Mouse (Mus musculus): ENCODE data around the gene Trpm2. TPM values are rescaled to one million over a fixed set of nuclear protein-coding genes. Genes with fewer than 3 reads are reported as not detected.
A peak's percentile ranks its signal among the peaks of the same experiment; 100 is the strongest.
"Not testable (repeated sequence)": the region's sequence is repeated elsewhere in the genome, so short reads cannot be mapped to it uniquely, and the experiment has no call there.

Trpm2 gene
- total RNA-seq, 2 experiments from 2014 or later = 0.32 to 0.88 TPM

DNA sequence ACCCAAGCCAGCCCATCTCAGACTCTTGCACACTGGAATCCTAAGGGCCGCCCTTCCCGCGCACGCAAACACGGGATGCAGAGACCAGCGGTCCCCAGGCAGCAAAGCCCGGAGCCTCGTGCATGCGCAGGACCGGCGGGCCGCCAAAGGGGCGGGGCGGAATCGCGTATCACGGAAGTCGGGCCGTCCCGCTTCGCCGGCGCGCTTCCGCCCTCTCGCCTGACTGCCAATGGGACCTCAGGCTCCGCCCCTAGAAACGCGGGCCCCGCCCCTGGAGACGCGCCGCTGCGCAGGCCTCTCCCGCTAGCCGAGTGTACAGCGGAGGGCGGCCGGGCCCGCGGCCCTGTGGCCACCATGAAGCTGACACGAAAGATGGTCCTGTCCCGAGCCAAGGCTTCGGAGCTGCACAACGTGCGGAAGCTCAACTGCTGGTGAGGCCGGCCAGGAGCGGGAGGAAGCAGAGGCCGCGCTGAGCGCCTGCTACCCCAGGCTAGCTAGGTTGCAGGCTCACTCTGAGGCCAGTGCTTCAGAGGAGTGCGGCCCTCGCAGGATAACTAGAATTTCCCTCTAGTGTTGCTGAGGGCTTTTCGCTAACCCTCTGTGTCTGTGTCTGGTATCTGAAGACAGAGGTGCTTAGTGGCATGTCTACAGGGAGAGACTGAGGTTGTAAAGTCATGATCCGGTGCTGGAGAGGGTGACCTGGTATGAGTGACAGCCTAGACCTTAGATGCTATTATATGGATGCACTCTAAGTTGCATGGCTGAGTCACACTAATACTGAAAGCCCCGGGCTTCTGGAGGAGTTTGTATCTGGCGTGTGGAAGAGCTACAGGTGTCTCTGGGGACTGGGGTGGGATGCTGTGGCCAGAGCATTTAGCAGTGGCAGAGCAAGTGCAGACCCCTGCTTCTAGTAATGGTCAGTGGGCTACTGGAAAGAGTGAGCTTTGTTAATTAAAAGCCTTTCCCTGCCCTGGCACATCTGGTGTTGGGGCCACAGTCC, 8.3 kb upstream of the Trpm2 start, which contains the start of gene 1810043G02Rik:
TSS of gene 1810043G02Rik (plus strand) at position 174 of the 1,000 bp plus-strand sequence.
- peak; percentile 99 to 100 for DNase-seq (ENCODE audit: low spot score in 2 of 2)

DNA sequence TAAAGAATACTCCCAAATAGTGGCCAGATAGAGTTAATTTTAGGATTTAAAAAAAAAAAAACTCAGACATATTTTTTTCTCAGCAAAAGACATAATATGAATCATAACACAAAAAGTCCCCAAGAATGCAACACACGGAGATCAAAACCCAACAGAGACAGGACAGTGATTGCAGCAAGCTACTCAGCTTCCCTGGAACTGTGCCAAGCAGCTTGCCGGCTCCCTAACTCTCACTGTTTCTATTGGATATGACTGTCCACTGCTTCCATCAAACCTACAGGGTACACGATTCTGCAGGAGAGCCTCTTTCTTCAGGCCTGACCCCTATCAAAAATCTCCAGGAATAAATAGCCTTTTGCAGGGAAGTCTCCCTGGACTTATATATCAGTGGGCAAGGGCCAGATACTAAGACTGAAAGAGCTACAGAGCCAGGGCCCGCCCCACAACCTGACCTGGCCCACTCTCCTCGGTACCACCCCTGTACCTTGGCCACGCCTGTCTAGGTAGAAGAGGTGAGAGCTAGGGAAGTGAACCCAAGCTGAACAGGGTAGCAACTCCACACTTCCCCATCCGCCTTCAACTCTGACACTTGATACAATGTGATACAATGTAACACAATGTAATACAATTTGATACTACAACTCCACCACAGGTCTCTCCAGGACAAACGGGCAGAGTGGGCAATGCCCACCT, 6.2 kb upstream of the Trpm2 start:
- no peak for DNase-seq (ENCODE audit: low spot score in 2 of 2)

DNA sequence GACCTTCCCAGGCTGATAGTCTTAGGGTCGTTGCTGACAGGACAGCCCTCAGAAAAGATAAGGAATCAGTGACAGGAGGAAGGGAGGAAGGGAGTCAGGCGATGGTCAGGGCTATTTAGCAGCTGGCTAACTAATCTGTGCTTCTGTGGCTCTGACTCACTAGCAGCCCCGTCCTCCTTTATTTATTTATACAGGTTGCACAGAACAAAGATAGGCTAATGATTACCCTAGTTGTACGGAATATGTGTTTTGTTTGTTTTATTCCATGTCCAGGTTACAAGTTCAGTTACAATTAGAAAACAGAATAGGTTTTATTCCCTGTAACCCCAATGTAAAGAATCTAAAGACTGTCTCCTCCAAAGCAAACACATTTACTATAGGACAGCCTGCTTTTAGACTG, 5.3 kb upstream of the Trpm2 start:
- DNase-seq (ENCODE audit: low spot score in 2 of 2) = no peak

DNA sequence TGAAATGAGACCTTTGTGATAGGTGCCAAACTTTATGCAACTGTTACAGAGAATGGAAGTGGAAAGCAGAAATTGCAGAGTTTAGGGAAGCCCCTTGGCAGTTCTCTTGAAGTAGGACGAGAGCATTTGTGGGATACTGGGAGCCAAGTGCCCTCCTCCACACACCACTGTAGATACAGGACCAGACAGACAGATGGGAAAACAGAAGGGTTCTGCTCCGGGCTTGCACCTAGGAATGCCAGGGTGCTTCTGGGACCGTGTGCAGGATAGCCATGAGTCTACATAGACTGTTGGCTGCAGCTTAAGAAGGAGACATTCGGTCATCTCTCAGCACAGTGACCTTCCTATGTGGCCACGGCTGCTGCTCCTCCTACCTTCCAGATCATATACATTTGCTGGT, 4.4 kb upstream of the Trpm2 start:
- no peak for DNase-seq (ENCODE audit: low spot score in 2 of 2)

DNA sequence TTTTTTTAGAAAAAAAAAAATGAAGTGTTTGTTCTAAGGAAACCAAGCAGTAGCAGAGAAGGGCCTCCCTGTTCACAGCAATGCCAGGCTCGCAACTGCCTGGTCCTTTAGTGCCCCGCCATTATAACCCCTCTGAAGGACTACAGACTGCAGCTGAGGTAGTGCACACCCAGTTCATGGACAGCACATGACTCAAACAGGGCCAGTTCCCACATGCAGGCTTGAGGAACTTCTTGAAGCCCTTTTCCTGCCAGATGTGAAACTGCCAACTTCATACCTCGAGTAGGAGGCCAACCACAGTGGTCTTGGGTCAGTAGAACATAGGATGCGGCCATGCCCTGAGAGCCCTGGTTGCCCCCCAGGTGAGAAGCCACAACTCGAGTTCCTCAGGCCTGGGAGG, 4.0 kb upstream of the Trpm2 start:
- no peak for DNase-seq (ENCODE audit: low spot score in 2 of 2)

DNA sequence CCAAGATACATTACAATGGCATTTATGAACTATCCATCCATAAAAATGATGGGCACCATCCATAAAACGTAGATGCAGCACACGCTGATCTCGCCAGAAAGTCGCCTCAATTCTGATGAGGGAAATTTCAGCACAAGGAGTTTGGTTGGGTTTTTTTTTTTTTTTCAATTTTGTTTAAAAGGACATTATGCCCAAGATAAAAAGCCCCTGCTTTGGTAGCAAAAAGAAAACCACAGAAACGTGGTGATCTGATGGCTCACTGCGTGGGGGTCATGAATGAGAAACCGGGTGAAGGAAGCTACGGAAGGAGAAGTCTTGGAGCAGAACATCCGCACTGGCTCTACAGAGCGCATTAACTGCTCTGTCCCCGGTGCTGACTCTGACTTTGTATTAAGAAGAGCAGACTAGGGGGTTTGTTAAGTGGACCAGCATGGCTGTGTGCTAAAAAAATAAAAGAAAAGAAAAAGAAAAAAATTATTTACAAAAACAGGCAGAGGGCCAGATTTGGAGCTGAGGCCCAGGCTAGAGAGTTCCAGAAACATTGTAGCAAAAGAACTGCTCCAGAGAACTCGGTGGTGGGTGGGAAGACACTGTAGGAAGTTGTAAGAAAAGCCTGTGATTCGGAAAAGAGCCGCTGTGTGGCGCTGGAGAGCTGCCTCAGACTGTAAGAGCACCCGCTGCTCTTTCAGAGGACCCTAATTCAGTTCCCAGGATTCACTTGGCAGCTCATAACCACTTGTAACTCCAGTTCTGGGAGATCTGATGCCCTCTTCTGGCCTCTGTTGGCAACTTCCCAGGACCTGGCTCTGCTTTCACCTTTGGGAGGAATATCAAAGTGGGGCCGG, 1.6 kb upstream of the Trpm2 start:
- no peak for DNase-seq (ENCODE audit: low spot score in 2 of 2)

DNA sequence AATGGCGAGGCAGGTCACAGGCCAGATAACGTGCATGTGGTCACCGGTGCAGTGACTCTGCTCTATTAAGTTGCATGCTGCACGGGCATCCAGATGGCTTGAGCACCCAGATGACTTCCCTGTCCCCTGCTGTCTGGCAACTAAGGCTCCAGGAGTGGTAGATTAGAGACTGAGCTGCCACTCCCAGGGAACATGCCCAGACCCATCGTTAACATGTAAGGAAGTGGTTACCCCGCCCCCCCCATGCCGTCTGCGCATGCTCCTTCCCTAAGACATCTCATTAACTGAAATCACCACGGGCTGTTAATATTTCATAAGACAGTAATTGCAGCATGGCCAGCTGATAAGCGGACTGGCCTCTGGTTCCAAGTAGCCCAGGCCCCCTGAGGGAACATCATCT, 828 bp upstream of the Trpm2 start:
- DNase-seq (ENCODE audit: low spot score in 2 of 2) = no peak

DNA sequence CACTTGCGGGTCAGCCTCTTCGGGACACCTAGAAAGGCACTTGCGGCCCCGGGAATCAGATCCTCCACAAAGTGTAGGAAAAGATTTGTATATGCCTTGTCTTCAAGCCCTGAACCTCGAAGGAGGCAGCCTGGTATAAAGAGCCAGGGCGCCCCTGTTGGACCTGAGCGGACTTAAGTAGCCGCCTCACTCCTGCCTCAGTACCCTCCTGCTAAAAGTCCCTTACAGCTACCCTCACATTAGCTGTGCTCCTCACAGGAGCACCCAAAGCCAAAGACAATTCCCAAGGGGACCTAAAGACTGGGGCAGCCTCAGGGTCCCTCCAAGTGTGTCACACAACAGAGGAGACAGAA, 414 bp downstream of the Trpm2 start:
- DNase-seq (ENCODE audit: low spot score in 2 of 2) = no peak

DNA sequence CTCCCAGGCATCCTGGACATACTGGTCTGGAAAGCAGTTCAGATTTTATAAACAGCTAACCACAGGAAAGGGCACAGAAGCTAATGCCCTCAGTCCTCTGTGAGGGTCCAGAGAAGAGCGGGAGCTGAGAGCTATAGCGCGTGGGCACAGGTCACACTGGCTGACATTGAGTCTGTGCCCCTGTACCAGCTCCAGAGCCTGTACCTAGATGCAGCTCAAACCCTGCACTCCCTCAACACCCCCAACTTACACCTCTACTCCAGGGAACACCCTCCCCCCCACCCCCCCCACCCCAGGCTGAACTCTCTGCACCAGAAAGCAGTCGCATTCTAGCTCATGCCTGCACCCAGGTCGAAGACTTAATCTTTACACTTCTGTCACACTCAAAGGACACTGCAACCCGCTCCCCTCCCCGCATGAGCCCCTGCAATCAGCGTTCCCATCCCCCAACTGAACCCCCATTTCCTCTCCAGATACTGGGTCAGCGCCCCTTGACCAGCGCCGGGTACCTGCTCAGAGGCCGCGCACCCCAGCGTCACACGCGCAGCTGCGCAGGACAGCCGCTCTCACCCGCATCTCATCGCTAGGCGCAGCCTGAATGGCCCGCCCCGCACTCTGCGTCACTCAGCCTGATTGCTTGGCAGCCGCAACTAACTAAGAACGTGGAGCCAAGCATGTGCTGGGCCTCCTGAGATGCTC, 940 bp downstream of the Trpm2 start:
- DNase-seq (ENCODE audit: low spot score in 2 of 2) = peak in 1 of 2 experiments; percentile 47

DNA sequence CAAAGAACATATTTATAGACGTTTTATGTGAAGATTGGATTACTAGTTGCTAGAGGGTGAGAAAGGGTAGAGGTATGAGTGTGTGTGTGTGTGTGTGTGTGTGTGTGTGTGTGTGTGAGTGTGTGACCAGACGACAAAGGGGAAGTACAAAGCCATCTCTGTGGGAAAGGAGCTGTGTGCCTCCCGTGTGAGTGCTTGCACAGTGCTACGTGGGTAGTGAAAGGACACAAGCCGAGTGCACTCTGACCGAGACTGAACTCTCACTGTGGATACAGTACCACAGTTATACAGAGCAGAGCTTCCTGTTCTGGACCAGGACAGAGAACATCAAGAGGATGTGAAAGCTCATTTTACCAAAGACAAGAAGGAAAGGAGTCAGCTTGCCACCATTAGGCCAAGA, 6.4 kb downstream of the Trpm2 start:
- DNase-seq (ENCODE audit: low spot score in 2 of 2) = no peak

DNA sequence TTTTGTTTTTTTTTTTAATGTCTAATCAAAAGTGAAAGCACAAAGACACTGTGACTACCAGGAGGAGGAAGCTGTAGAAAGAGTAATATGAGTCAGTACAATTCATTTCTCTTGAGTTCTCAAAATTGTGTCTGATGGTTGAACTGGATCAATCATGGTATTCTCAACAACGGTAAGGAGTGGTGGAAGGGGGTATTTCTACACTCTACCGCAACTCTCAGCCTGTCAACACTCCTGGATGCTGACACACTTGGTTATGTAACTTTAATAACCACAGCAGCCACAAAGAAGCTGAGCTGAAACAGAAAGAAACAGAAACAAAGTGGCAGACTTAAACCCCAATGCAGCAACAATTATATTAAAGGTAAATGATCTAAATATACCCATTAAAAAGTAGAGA, 7.6 kb downstream of the Trpm2 start:
- DNase-seq (ENCODE audit: low spot score in 2 of 2) = no peak

DNA sequence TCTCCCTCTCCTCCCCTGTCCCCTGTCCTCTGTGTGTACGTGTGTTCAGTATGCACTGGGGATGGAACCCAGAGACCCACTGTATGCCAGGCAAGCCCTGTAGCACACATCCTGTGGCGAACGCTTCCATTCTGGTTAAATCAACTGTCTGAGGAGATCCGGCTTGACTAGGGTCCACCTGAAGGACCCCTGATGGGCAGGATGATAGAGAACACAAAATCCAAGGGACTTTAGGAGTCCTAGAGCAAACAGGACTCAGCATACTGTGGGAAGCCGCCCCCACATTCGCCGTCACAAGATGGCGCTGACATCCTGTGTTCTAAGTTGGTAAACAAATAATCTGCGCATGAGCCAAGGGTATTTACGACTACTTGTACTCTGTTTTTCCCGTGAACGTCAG, 19.9 kb downstream of the Trpm2 start:
- DNase-seq (ENCODE audit: low spot score in 2 of 2) = not testable (repeated sequence)

DNA sequence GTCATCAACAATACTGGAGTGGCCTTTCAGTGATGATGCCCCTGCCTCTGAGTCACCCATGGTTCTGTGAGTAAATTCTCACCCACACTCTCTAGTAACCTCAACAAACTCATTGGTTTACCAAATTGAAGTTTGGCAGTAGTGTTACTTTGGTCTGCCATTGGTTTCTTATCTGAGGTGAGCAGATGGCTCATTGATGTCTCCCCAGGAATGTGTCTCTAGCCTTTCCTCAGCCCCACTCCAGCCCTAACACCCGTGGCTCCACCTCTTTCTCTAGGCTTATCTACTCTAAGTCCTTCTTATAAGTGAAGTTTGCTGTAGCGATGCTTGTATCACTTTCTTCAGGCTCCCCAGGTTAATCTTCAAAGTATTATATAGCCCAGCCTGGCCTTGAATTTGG, 30.7 kb downstream of the Trpm2 start:
- DNase-seq (ENCODE audit: low spot score in 2 of 2) = no peak

DNA sequence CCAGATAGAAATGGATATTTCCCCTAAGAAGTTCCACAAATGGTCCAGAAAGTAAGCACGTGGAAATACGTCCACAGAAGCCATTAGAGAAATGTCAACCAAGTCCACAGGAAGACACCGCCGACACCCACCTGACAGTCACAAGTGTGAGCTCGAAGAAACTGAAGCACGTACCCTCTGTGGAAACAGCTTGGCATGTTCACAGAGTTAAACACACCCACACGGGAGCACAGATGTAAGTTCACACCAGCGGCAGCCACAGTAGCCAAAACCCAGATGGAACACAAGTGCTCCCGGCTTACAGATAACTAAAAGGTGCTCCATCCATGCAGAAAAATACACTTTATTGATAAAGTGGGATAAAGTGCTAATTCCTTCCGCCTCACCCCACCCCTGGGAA, 43.0 kb downstream of the Trpm2 start:
- no peak for DNase-seq (ENCODE audit: low spot score in 2 of 2)

DNA sequence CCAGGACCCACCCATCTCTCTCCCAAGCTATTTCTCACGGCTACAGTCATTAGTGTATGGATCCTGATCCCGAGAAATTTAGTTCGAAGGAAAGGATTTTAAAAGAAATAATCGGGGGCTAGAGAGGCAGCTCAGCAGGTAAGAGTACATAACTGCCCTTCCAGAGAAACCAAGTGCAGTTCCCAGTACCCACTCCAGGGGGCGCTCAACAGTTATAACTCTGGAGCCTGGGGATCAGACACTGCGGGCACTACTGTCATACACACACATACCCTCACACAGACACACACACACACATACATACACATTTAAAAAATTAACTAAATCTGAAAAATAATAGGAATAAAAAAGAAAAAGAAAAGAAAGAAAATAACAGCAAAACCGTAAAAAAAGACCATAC, 44.2 kb downstream of the Trpm2 start:
- peak in 1 of 2 experiments; percentile 37 for DNase-seq (ENCODE audit: low spot score in 2 of 2)

DNA sequence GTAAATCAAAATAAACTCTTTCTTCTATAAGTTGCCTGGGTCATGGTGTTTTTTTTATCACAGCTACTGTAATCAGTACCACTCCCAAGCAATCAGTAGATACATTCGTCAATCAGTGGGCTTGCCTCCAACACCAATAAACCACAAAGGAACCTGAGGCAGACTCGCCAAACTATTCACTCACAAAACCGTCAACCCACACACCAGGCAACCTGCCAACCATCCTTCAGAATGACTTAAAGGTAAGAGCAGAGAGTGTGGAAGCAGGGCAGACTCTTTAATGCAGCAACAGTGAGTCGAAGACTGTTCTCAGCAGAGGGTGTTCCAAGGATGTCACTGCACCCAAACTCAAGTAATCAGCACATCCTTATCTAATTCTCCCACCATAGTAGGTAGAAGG, 47.7 kb downstream of the Trpm2 start:
- DNase-seq (ENCODE audit: low spot score in 2 of 2) = no peak

DNA sequence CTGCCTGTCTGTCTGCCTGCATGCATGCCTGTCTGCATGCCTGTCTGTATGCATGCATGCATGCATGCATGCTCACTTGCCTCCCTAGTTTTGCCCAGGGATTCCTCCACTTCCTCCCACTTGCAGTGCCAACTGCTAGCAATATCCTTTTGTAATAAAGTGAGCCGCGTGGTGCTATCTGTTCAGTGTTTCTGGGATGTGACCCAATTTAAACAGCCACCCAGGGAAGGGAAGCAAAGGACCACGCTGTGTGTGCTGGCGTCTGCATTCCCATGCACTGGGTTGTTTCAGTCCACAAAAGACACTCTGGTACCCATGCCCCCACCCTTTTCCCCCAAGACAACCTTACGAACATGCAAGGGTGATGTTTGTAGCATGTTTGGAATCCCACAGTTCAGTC, 49.4 kb downstream of the Trpm2 start:
- no peak for DNase-seq (ENCODE audit: low spot score in 2 of 2)

DNA sequence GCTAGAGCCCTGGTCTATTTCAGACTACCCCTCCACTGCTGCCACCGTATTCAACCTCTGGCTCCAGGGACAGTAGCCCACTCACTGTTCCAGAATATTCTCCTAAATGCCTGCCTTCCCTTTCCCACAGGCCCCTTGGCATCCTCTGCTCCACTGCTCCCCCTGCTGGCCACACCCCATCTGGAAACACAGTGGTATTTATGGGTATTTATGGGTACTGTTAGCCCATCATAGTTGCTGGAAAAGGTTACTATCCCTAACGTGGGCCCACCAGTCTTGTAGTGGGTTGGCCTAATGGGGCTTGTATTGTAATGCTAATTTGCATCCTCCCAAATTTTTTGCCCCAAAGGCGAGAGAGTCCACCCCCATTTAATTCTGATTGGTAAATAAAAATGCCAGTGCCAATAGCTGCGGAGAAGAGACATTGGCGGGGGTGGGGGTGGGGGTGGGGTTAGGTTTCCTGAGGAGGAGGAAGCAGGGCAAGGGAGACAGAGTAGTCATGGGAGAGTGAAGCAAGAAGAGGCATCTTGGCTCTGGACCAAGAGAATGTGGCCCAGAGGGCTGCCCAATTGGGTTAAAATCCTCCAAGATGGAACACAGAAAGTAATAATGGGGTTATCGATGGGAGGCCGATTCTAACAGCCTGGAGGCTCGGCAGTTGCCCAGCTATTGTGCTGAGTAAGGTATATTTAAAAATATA, 53.6 kb downstream of the Trpm2 start:
- DNase-seq (ENCODE audit: low spot score in 2 of 2) = peak; percentile 47 to 50

DNA sequence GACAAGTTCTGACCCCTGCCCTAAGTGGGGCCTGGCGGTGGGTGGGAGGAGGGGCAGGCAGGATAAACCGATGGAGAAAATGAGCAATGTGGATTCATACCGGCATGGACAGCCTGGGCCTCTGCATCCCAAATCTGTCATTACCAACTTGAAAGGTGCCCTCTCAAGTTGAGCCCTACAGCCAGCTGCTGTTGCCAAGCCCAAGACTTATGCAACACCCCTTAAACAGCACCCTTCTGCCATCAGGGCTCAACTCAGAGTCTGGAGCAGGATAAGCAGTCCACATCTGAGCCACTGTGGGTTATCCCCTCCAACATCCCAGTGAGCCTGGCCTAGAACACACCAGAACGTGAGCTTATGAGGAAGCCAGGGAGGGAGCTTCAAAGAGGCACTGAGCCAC, 57.1 kb downstream of the Trpm2 start:
- no peak for DNase-seq (ENCODE audit: low spot score in 2 of 2)

DNA sequence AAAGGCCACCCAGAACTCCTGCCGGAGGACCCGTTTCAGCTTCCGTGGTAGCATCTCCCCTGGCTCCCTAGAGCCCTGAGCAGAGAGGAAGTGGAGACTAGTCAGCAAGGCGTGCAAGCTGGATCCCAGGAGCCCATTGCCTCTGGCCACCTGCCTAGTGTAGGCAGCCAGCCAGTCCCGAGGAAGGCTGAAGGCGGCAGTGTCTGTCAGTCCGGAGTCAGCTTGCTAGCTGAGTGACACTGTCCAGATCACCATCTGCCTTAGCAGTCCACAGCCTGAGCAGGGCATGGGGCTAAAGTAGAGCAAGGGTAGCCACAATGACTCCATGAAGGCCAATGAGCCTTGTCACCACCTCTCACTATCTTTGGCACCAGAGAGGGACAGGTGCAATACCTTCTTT, 57.8 kb downstream of the Trpm2 start:
- DNase-seq (ENCODE audit: low spot score in 2 of 2) = no peak

Data from gastrocnemius, postnatal 4 days (tissue).